Mouse (Mus musculus) inflammation-experienced regulatory T-cells (primary cell): Measurements from ENCODE around the gene Gm12117. TPM values are rescaled to one million over a fixed set of nuclear protein-coding genes. Genes with fewer than 3 reads are reported as not detected.

Source experiments
- polyA plus RNA-seq, 2 experiments: library from polyadenylated mRNA; unstranded; fragments of 100-300 nt; shearing (Covaris generic); gene quantifications; one replicate each; pipeline ENCODE4 v1.2.1; 2017

Gene Gm12117
- polyA plus RNA-seq, result not detected

GRCm38 (mm10) chr11:33276637-33277036, at the start of gene Gm12117:
Gene Gm12117, minus strand, starts transcription at chr11:33276737.

Other genes starting within 250 kb of the Gm12117 start
- 1 to 10 TPM in 1 of 2 experiments, under 1 TPM in 1; 0.80 to 2.9 TPM for gene Fgf18, start 129.3 kb downstream of the Gm12117 start, polyA plus RNA-seq
- gene Npm1, start 113.5 kb downstream of the Gm12117 start, polyA plus RNA-seq, result 100 to 1,000 TPM; 485 to 552 TPM
- gene Tlx3, start 73.1 kb downstream of the Gm12117 start, polyA plus RNA-seq, result under 1 TPM in 1 of 2 experiments, not detected in 1; 0.49 TPM
- under 1 TPM; 0.12 to 0.76 TPM for gene Ranbp17, start 237.0 kb upstream of the Gm12117 start, polyA plus RNA-seq